Comparison of ENCODE assay signal across 20 mouse cellular contexts in the genomic region with DNA sequence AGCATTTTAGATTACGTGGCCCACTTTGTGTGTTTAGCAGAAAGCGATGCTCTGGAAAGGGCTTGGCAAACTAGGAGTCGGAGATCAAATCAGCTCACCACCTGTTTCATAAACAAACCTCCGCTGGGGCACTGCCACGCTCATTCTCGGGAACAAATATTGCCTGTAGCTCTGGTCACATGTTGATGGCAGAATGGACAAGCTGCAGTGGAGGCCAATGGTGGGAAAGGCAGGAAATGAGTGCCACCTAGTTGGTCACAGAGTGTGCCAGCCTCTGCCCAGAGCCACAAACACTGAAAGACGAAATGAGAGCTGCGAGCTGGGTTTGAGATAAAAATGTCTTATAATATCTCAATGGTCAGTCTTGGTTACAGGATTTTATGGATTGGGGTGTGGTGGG.
DNase-seq lines count a peak whose midpoint lies in the region; ATAC-seq and TF ChIP-seq lines count a peak whose summit lies in the region.
"Had no signal": no experiment of that assay in that cellular context is flagged by ENCODE, and none has a peak within 500 bp of the region (broad histone marks: within the 10 kb centered on the region; RNA-seq: fewer than 3 reads in every experiment).

No protein-coding gene starts in this region.

- H3K27me3 ChIP-seq in hindbrain, postnatal 0 days (ENCODE audit: insufficient read depth, low read length) = no peaks in the 10 kb centered on the region
- no peaks in the 10 kb centered on the region for H3K27me3 ChIP-seq in hindbrain, embryonic 10.5 days (ENCODE audit: insufficient read depth, poor library complexity, severe bottlenecking)
- H3K27me3 ChIP-seq in forebrain, embryonic 13.5 days = no peaks in the 10 kb centered on the region
- H3K27me3 ChIP-seq: embryonic facial prominence, embryonic 15.5 days; liver, embryonic 13.5 days; midbrain, embryonic 13.5 days had no signal

- WGBS in hindbrain, postnatal 0 days = 68% methylated on average over 8 of the region's 8 CpGs
- WGBS in hindbrain, embryonic 10.5 days = 87% methylated on average over 8 of the region's 8 CpGs
- WGBS in forebrain, embryonic 13.5 days = 86% methylated on average over 8 of the region's 8 CpGs

- no peak overlapping the region for H3K4me2 ChIP-seq in hindbrain, postnatal 0 days (ENCODE audit: low read depth, low read length)
- no peak overlapping the region for H3K4me2 ChIP-seq in forebrain, embryonic 13.5 days
- H3K4me2 ChIP-seq: embryonic facial prominence, embryonic 15.5 days; liver, embryonic 13.5 days; lung, embryonic 14.5 days; midbrain, embryonic 13.5 days had no signal

- H3K27ac ChIP-seq in hindbrain, postnatal 0 days = no peak overlapping the region
- no peak overlapping the region for H3K27ac ChIP-seq in hindbrain, embryonic 10.5 days
- no peak overlapping the region for H3K27ac ChIP-seq in forebrain, embryonic 13.5 days
- H3K27ac ChIP-seq: embryonic facial prominence, embryonic 15.5 days; liver, embryonic 13.5 days; midbrain, embryonic 13.5 days; stomach, postnatal 0 days had no signal

- peak; percentile 7 for DNase-seq in adrenal gland, postnatal 14 days
- DNase-seq in adrenal gland, postnatal 10 days = no peak
- peak; percentile 42 for DNase-seq in hindbrain, postnatal 0 days (ENCODE audit: low spot score)
- no peak for DNase-seq in hindbrain, embryonic 10.5 days (ENCODE audit: low spot score)
- DNase-seq in urinary bladder, adult 2 months (ENCODE audit: low spot score) = peak; percentile 7
- DNase-seq in urinary bladder, adult 18-20 months (ENCODE audit: low spot score in 2 of 2) = no peak
- no peak for DNase-seq in gastrocnemius, adult 18-20 months (ENCODE audit: low spot score)
- DNase-seq: adrenal gland, postnatal 36 days; forebrain, postnatal 0 days; gastrocnemius, postnatal 36 days; kidney, postnatal 25 days; liver, embryonic 13.5 days; lung, embryonic 14.5 days; thymus, adult 2 months; thymus, postnatal 4 days had no signal

- no peak overlapping the region for H3K4me3 ChIP-seq in hindbrain, postnatal 0 days (ENCODE audit: low read length)
- no peak overlapping the region for H3K4me3 ChIP-seq in hindbrain, embryonic 10.5 days
- H3K4me3 ChIP-seq in forebrain, embryonic 13.5 days = no peak overlapping the region
- H3K4me3 ChIP-seq: embryonic facial prominence, embryonic 15.5 days; liver, embryonic 13.5 days; midbrain, embryonic 13.5 days had no signal

- H3K4me1 ChIP-seq in hindbrain, postnatal 0 days (ENCODE audit: insufficient read depth, low read length) = no peaks in the 10 kb centered on the region
- 0 out of 2 replicates have a peak, but pooled peaks cover 2% of the 10 kb centered on the region for H3K4me1 ChIP-seq in hindbrain, embryonic 10.5 days (replicated peaks)
- H3K4me1 ChIP-seq in forebrain, embryonic 13.5 days = no peaks in the 10 kb centered on the region
- H3K4me1 ChIP-seq: embryonic facial prominence, embryonic 15.5 days; liver, embryonic 13.5 days; midbrain, embryonic 13.5 days had no signal

- H3K9me3 ChIP-seq in hindbrain, postnatal 0 days (ENCODE audit: low read length) = no peaks in the 10 kb centered on the region
- H3K9me3 ChIP-seq in hindbrain, embryonic 10.5 days = 0 out of 2 replicates have a peak, but pooled peaks cover 4% of the 10 kb centered on the region
- H3K9me3 ChIP-seq in forebrain, embryonic 13.5 days (replicated peaks) = no peaks in the 10 kb centered on the region
- H3K9me3 ChIP-seq: embryonic facial prominence, embryonic 15.5 days; liver, embryonic 13.5 days had no signal

- TF ChIP-seq CTCF in hindbrain, postnatal 0 days (IDR thresholded peaks at IDR 0.05; ENCODE audit: low read depth) = no peak

- no peaks in the 10 kb centered on the region for H3K36me3 ChIP-seq in hindbrain, postnatal 0 days (ENCODE audit: insufficient read depth, low read length)
- no peaks in the 10 kb centered on the region for H3K36me3 ChIP-seq in hindbrain, embryonic 10.5 days
- no peaks in the 10 kb centered on the region for H3K36me3 ChIP-seq in forebrain, embryonic 13.5 days (ENCODE audit: poor library complexity, severe bottlenecking)
- H3K36me3 ChIP-seq: embryonic facial prominence, embryonic 15.5 days; liver, embryonic 13.5 days; midbrain, embryonic 13.5 days had no signal

- ATAC-seq in hindbrain, postnatal 0 days = no peak
- ATAC-seq in forebrain, embryonic 13.5 days = no peak
- ATAC-seq: forebrain, postnatal 0 days; hindbrain, embryonic 16.5 days; midbrain, embryonic 13.5 days had no signal

- no peak overlapping the region for H3K9ac ChIP-seq in hindbrain, postnatal 0 days (replicated peaks; ENCODE audit: low read length)
- H3K9ac ChIP-seq in forebrain, embryonic 13.5 days = no peak overlapping the region
- H3K9ac ChIP-seq: embryonic facial prominence, embryonic 15.5 days; forebrain, postnatal 0 days; liver, embryonic 13.5 days; lung, embryonic 14.5 days; midbrain, embryonic 13.5 days had no signal

Comparison
In these comparisons a context has a peak if more than half of its experiments do, and no peak if none do; other contexts are left out.
1. DNase-seq: peak in adrenal gland, postnatal 14 days (single experiment), hindbrain, postnatal 0 days (single experiment) and urinary bladder, adult 2 months (single experiment); none in adrenal gland, postnatal 10 days (single experiment), hindbrain, embryonic 10.5 days (single experiment), urinary bladder, adult 18-20 months (0 of 2) and gastrocnemius, adult 18-20 months (single experiment).